26 mouse cellular contexts compared by ENCODE assay signal in the genomic region with DNA sequence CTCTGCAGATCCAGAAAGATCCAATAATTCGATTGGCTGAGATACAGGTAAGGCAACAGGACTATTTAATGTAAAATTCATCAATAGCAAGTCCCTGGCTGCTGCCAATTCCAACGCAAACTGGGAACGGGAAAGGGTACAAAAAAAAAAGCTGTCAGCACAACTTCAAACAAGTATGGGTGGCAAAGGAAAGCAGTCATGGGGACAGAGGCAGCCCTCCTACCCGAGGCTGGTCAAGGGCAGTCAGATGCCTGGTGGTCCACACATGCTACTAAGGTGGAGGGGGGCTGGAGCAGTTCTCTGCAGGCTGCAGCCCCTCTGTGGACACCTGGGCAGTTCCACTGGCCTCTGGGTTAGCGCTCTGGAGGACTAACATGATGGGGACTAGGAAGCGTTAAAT. TPM values are rescaled to one million over a fixed set of nuclear protein-coding genes. Genes with fewer than 3 reads are reported as not detected.
DNase-seq lines count a peak whose midpoint lies in the region; ATAC-seq lines count a peak whose summit lies in the region.
"Had no signal": no experiment of that assay in that cellular context is flagged by ENCODE, and none has a peak within 500 bp of the region (broad histone marks: within the 10 kb centered on the region; RNA-seq: fewer than 3 reads in every experiment).

No protein-coding gene starts in this region.

- peaks cover 26% of the 10 kb centered on the region for H3K4me1 ChIP-seq in embryonic facial prominence, embryonic 12.5 days
- peaks cover 36% of the 10 kb centered on the region for H3K4me1 ChIP-seq in embryonic facial prominence, embryonic 10.5 days
- H3K4me1 ChIP-seq in hindbrain, embryonic 15.5 days (replicated peaks): peaks cover 44% of the 10 kb centered on the region
- H3K4me1 ChIP-seq in hindbrain, embryonic 10.5 days (replicated peaks): peaks cover 45% of the 10 kb centered on the region
- peaks cover 31% of the 10 kb centered on the region for H3K4me1 ChIP-seq in midbrain, embryonic 14.5 days (ENCODE audit: control insufficient read depth, insufficient read depth, low read length)
- H3K4me1 ChIP-seq in midbrain, embryonic 11.5 days (ENCODE audit: control insufficient read depth, insufficient read depth, low read length): peaks cover 24% of the 10 kb centered on the region

- H3K27ac ChIP-seq in embryonic facial prominence, embryonic 12.5 days: no peak overlapping the region
- H3K27ac ChIP-seq in embryonic facial prominence, embryonic 10.5 days (replicated peaks): no peak overlapping the region
- H3K27ac ChIP-seq in hindbrain, embryonic 15.5 days (replicated peaks): peak overlapping the region; percentile 97
- H3K27ac ChIP-seq in hindbrain, embryonic 10.5 days: no peak overlapping the region
- H3K27ac ChIP-seq in midbrain, embryonic 14.5 days (replicated peaks; ENCODE audit: low read depth, low read length): peak overlapping the region; percentile 94; the same call in 1 of the 2 replicates
- H3K27ac ChIP-seq in midbrain, embryonic 11.5 days (ENCODE audit: low read depth, low read length): no peak overlapping the region
- H3K27ac ChIP-seq: intestine, embryonic 15.5 days; liver, embryonic 14.5 days; neural tube, embryonic 12.5 days; stomach, postnatal 0 days had no signal

- H3K9ac ChIP-seq in embryonic facial prominence, embryonic 12.5 days: no peak overlapping the region
- no peak overlapping the region for H3K9ac ChIP-seq in hindbrain, embryonic 15.5 days
- no peak overlapping the region for H3K9ac ChIP-seq in midbrain, embryonic 14.5 days (replicated peaks; ENCODE audit: low read length)
- no peak overlapping the region for H3K9ac ChIP-seq in midbrain, embryonic 11.5 days (ENCODE audit: low read length)
- H3K9ac ChIP-seq: heart, embryonic 15.5 days; intestine, embryonic 15.5 days; liver, embryonic 14.5 days had no signal

- no peak for ATAC-seq in embryonic facial prominence, embryonic 12.5 days (ENCODE audit: insufficient number of reproducible peaks, insufficient read depth, low FRiP score, low TSS enrichment)
- ATAC-seq in hindbrain, embryonic 15.5 days (ENCODE audit: low FRiP score, low read depth): no peak
- no peak for ATAC-seq in midbrain, embryonic 14.5 days (ENCODE audit: low FRiP score, low TSS enrichment)
- ATAC-seq in midbrain, embryonic 11.5 days (ENCODE audit: low FRiP score): no peak
- ATAC-seq: intestine, embryonic 15.5 days; Patski had no signal

- peaks cover 53% of the 10 kb centered on the region for H3K36me3 ChIP-seq in embryonic facial prominence, embryonic 12.5 days
- H3K36me3 ChIP-seq in embryonic facial prominence, embryonic 10.5 days (replicated peaks): peaks cover 58% of the 10 kb centered on the region
- peaks cover 44% of the 10 kb centered on the region for H3K36me3 ChIP-seq in hindbrain, embryonic 15.5 days
- peaks cover 58% of the 10 kb centered on the region for H3K36me3 ChIP-seq in hindbrain, embryonic 10.5 days
- peaks cover 55% of the 10 kb centered on the region for H3K36me3 ChIP-seq in midbrain, embryonic 14.5 days (ENCODE audit: control insufficient read depth, insufficient read depth, low read length)
- peaks cover 27% of the 10 kb centered on the region for H3K36me3 ChIP-seq in midbrain, embryonic 11.5 days (ENCODE audit: control insufficient read depth, insufficient read depth, low read length)

- DNase-seq in embryonic facial prominence, embryonic 10.5 days (ENCODE audit: low spot score): no peak
- no peak for DNase-seq in hindbrain, embryonic 10.5 days (ENCODE audit: low spot score)
- DNase-seq in midbrain, embryonic 14.5 days: no peak
- DNase-seq in midbrain, embryonic 11.5 days (ENCODE audit: low spot score, missing footprints): no peak
- no peak for DNase-seq in urinary bladder, postnatal 4 days (ENCODE audit: low spot score in 2 of 2)
- DNase-seq: adrenal gland, postnatal 14 days; cerebellum, adult 11 months; cerebellum, postnatal 14 days; gastrocnemius, postnatal 10 days; kidney, adult 2 months; kidney, postnatal 36 days; layer of hippocampus, postnatal 36 days; liver; lung, adult 2 months; lung, postnatal 10 days; right cerebral cortex, postnatal 4 days; thymus, adult 18-20 months; thymus, postnatal 25 days had no signal

- H3K4me2 ChIP-seq in embryonic facial prominence, embryonic 12.5 days (replicated peaks): no peak overlapping the region
- no peak overlapping the region for H3K4me2 ChIP-seq in hindbrain, embryonic 15.5 days
- no peak overlapping the region for H3K4me2 ChIP-seq in midbrain, embryonic 14.5 days (ENCODE audit: low read length)
- H3K4me2 ChIP-seq in midbrain, embryonic 11.5 days: no peak overlapping the region
- H3K4me2 ChIP-seq: intestine, embryonic 15.5 days had no signal

- 0 out of 2 replicates have a peak overlapping the region, but pooled peaks have one; percentile 4 for H3K4me3 ChIP-seq in embryonic facial prominence, embryonic 12.5 days
- no peak overlapping the region for H3K4me3 ChIP-seq in embryonic facial prominence, embryonic 10.5 days
- no peak overlapping the region for H3K4me3 ChIP-seq in hindbrain, embryonic 15.5 days
- H3K4me3 ChIP-seq in hindbrain, embryonic 10.5 days: no peak overlapping the region
- no peak overlapping the region for H3K4me3 ChIP-seq in midbrain, embryonic 14.5 days (replicated peaks; ENCODE audit: low read depth, low read length)
- no peak overlapping the region for H3K4me3 ChIP-seq in midbrain, embryonic 11.5 days (ENCODE audit: low read depth, low read length)
- H3K4me3 ChIP-seq: heart, embryonic 15.5 days; intestine, embryonic 15.5 days; neural tube, embryonic 12.5 days had no signal

- 73% methylated on average over 6 of the region's 6 CpGs for WGBS in embryonic facial prominence, embryonic 12.5 days
- WGBS in embryonic facial prominence, embryonic 10.5 days: 79% methylated on average over 6 of the region's 6 CpGs
- WGBS in hindbrain, embryonic 15.5 days: 79% methylated on average over 6 of the region's 6 CpGs
- 73% methylated on average over 6 of the region's 6 CpGs for WGBS in hindbrain, embryonic 10.5 days
- 72% methylated on average over 6 of the region's 6 CpGs for WGBS in midbrain, embryonic 14.5 days
- 79% methylated on average over 6 of the region's 6 CpGs for WGBS in midbrain, embryonic 11.5 days

- no peaks in the 10 kb centered on the region for H3K9me3 ChIP-seq in embryonic facial prominence, embryonic 12.5 days
- no peaks in the 10 kb centered on the region for H3K9me3 ChIP-seq in embryonic facial prominence, embryonic 10.5 days
- no peaks in the 10 kb centered on the region for H3K9me3 ChIP-seq in hindbrain, embryonic 15.5 days
- H3K9me3 ChIP-seq in hindbrain, embryonic 10.5 days: no peaks in the 10 kb centered on the region
- H3K9me3 ChIP-seq in midbrain, embryonic 14.5 days (ENCODE audit: control insufficient read depth, low read length): no peaks in the 10 kb centered on the region
- no peaks in the 10 kb centered on the region for H3K9me3 ChIP-seq in midbrain, embryonic 11.5 days (ENCODE audit: control insufficient read depth, low read length)
- H3K9me3 ChIP-seq: heart, embryonic 15.5 days; intestine, embryonic 15.5 days; neural tube, embryonic 12.5 days had no signal

- no peaks in the 10 kb centered on the region for H3K27me3 ChIP-seq in embryonic facial prominence, embryonic 12.5 days
- no peaks in the 10 kb centered on the region for H3K27me3 ChIP-seq in embryonic facial prominence, embryonic 10.5 days (replicated peaks; ENCODE audit: low read depth, poor library complexity, severe bottlenecking)
- no peaks in the 10 kb centered on the region for H3K27me3 ChIP-seq in hindbrain, embryonic 15.5 days
- no peaks in the 10 kb centered on the region for H3K27me3 ChIP-seq in hindbrain, embryonic 10.5 days (ENCODE audit: insufficient read depth, poor library complexity, severe bottlenecking)
- H3K27me3 ChIP-seq in midbrain, embryonic 14.5 days (ENCODE audit: control insufficient read depth, insufficient read depth, low read length): no peaks in the 10 kb centered on the region
- no peaks in the 10 kb centered on the region for H3K27me3 ChIP-seq in midbrain, embryonic 11.5 days (ENCODE audit: control insufficient read depth, insufficient read depth, low read length)
- H3K27me3 ChIP-seq: heart, embryonic 15.5 days; intestine, embryonic 15.5 days; neural tube, embryonic 12.5 days; Patski had no signal

RNA-seq across cellular contexts. Expression of a gene that starts 2.3 kb away (rescaled TPM):
- 63.7 and 66.7 TPM in 2 replicates for polyA plus RNA-seq in embryonic facial prominence, embryonic 12.5 days (2016; fragmentation: Nextera tagmentation; extraction: Ambion mirVana)
- 38.6 and 44.1 TPM in 2 replicates for polyA plus RNA-seq in embryonic facial prominence, embryonic 10.5 days (2016; fragmentation: Nextera tagmentation; extraction: Ambion mirVana)
- 153 and 159 TPM in 2 replicates for polyA plus RNA-seq in hindbrain, embryonic 15.5 days (2015; fragmentation: Nextera tagmentation; extraction: Ambion mirVana)
- polyA plus RNA-seq in hindbrain, embryonic 10.5 days (2016; fragmentation: Nextera tagmentation; extraction: Ambion mirVana): 53.2 and 75.0 TPM in 2 replicates
- polyA plus RNA-seq in midbrain, embryonic 14.5 days (2014; fragmentation: Nextera tagmentation; extraction: Ambion mirVana): 127 and 147 TPM in 2 replicates
- 70.0 and 73.9 TPM in 2 replicates for polyA plus RNA-seq in midbrain, embryonic 11.5 days (2014; fragmentation: Nextera tagmentation; extraction: Ambion mirVana)

RNA-seq across cellular contexts. Expression of a gene that starts 7.1 kb away (rescaled TPM):
- 29.8 and 33.0 TPM in 2 replicates for polyA plus RNA-seq in embryonic facial prominence, embryonic 12.5 days (2016; fragmentation: Nextera tagmentation; extraction: Ambion mirVana)
- 27.7 and 28.5 TPM in 2 replicates for polyA plus RNA-seq in embryonic facial prominence, embryonic 10.5 days (2016; fragmentation: Nextera tagmentation; extraction: Ambion mirVana)
- 26.7 and 32.9 TPM in 2 replicates for polyA plus RNA-seq in hindbrain, embryonic 15.5 days (2015; fragmentation: Nextera tagmentation; extraction: Ambion mirVana)
- polyA plus RNA-seq in hindbrain, embryonic 10.5 days (2016; fragmentation: Nextera tagmentation; extraction: Ambion mirVana): 27.7 and 29.1 TPM in 2 replicates
- 25.0 and 28.0 TPM in 2 replicates for polyA plus RNA-seq in midbrain, embryonic 14.5 days (2014; fragmentation: Nextera tagmentation; extraction: Ambion mirVana)
- 21.3 and 23.9 TPM in 2 replicates for polyA plus RNA-seq in midbrain, embryonic 11.5 days (2014; fragmentation: Nextera tagmentation; extraction: Ambion mirVana)

RNA-seq across cellular contexts. Expression of a gene that starts 12.0 kb away (rescaled TPM):
- polyA plus RNA-seq in embryonic facial prominence, embryonic 12.5 days (2016; fragmentation: Nextera tagmentation; extraction: Ambion mirVana): 2.3 and 3.2 TPM in 2 replicates
- 1.0 and 1.4 TPM in 2 replicates for polyA plus RNA-seq in embryonic facial prominence, embryonic 10.5 days (2016; fragmentation: Nextera tagmentation; extraction: Ambion mirVana)
- 3.4 and 3.6 TPM in 2 replicates for polyA plus RNA-seq in hindbrain, embryonic 15.5 days (2015; fragmentation: Nextera tagmentation; extraction: Ambion mirVana)
- polyA plus RNA-seq in hindbrain, embryonic 10.5 days (2016; fragmentation: Nextera tagmentation; extraction: Ambion mirVana): 0.90 and 1.3 TPM in 2 replicates
- polyA plus RNA-seq in midbrain, embryonic 14.5 days (2014; fragmentation: Nextera tagmentation; extraction: Ambion mirVana): 2.9 and 4.4 TPM in 2 replicates
- polyA plus RNA-seq in midbrain, embryonic 11.5 days (2014; fragmentation: Nextera tagmentation; extraction: Ambion mirVana): 1.7 and 3.0 TPM in 2 replicates

RNA-seq across cellular contexts. Expression of a gene that starts 14.8 kb away (rescaled TPM):
- 100 TPM in 2 replicates for polyA plus RNA-seq in embryonic facial prominence, embryonic 12.5 days (2016; fragmentation: Nextera tagmentation; extraction: Ambion mirVana)
- polyA plus RNA-seq in embryonic facial prominence, embryonic 10.5 days (2016; fragmentation: Nextera tagmentation; extraction: Ambion mirVana): 115 and 117 TPM in 2 replicates
- polyA plus RNA-seq in hindbrain, embryonic 15.5 days (2015; fragmentation: Nextera tagmentation; extraction: Ambion mirVana): 45.6 and 45.9 TPM in 2 replicates
- polyA plus RNA-seq in hindbrain, embryonic 10.5 days (2016; fragmentation: Nextera tagmentation; extraction: Ambion mirVana): 90.1 and 108 TPM in 2 replicates
- polyA plus RNA-seq in midbrain, embryonic 14.5 days (2014; fragmentation: Nextera tagmentation; extraction: Ambion mirVana): 37.4 and 64.1 TPM in 2 replicates
- polyA plus RNA-seq in midbrain, embryonic 11.5 days (2014; fragmentation: Nextera tagmentation; extraction: Ambion mirVana): 89.6 and 101 TPM in 2 replicates

RNA-seq across cellular contexts. Expression of a gene that starts 25.6 kb away (rescaled TPM):
- polyA plus RNA-seq in embryonic facial prominence, embryonic 12.5 days (2016; fragmentation: Nextera tagmentation; extraction: Ambion mirVana): 180 TPM in 2 replicates
- polyA plus RNA-seq in embryonic facial prominence, embryonic 10.5 days (2016; fragmentation: Nextera tagmentation; extraction: Ambion mirVana): 222 and 226 TPM in 2 replicates
- 183 and 184 TPM in 2 replicates for polyA plus RNA-seq in hindbrain, embryonic 15.5 days (2015; fragmentation: Nextera tagmentation; extraction: Ambion mirVana)
- 226 and 229 TPM in 2 replicates for polyA plus RNA-seq in hindbrain, embryonic 10.5 days (2016; fragmentation: Nextera tagmentation; extraction: Ambion mirVana)
- 181 and 186 TPM in 2 replicates for polyA plus RNA-seq in midbrain, embryonic 14.5 days (2014; fragmentation: Nextera tagmentation; extraction: Ambion mirVana)
- polyA plus RNA-seq in midbrain, embryonic 11.5 days (2014; fragmentation: Nextera tagmentation; extraction: Ambion mirVana): 178 and 188 TPM in 2 replicates

Comparison
In these comparisons a context has a peak if more than half of its experiments do, and no peak if none do; other contexts are left out.
1. H3K27ac ChIP-seq: peak in hindbrain, embryonic 15.5 days (single experiment) and midbrain, embryonic 14.5 days (single experiment); none in embryonic facial prominence, embryonic 12.5 days (single experiment), embryonic facial prominence, embryonic 10.5 days (single experiment), hindbrain, embryonic 10.5 days (single experiment) and midbrain, embryonic 11.5 days (single experiment).